Mouse (Mus musculus): ENCODE data around the gene Kalrn. TPM values are rescaled to one million over a fixed set of nuclear protein-coding genes. Genes with fewer than 3 reads are reported as not detected.

The Kalrn gene
- polyA plus RNA-seq, 1 experiment: 278 TPM

- TF ChIP-seq CTCF (IDR thresholded peaks at IDR 0.05; ENCODE audit: extremely low read depth, insufficient read depth, low read length) (no peak), POLR2A (IDR thresholded peaks at IDR 0.05; ENCODE audit: extremely low read depth, insufficient read depth, low read length) (peak; percentile 91)
- Histone ChIP-seq H3K4me3 (ENCODE audit: insufficient read depth, low read length) (peak overlapping the region; percentile 70), H3K4me1 (ENCODE audit: control insufficient read depth, insufficient read depth, low read length) (peaks cover 22% of the 10 kb centered on the region), H3K27ac (ENCODE audit: insufficient read depth, low read length) (peak overlapping the region; percentile 45; the same call in 1 of the 2 replicates)
Observed at GRCm38 (mm10) chr16:34513956-34514593, 59.3 kb downstream of the Kalrn start.

DNA sequence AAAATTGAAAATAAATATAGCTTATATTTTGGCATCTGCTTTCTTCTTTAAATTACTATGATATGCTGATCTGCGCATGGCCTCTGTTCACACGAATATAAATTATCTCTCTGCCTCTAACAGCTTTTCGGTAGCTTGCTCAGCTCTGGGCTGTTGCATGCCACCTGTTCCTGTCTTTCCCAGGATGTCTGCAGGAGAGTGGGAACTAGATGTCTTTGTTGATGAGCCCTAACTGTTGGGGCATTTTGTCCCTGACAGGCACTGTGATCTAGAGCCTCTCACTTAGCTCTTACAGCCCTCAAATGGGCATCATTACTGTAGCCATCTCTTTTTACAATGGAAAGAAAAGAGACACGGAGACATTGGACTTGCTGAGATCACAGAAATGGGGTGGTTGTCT, 61.0 kb downstream of the Kalrn start:
- H3K4me3 ChIP-seq (ENCODE audit: insufficient read depth, low read length): peak overlapping the region; percentile 70
- H3K4me1 ChIP-seq (ENCODE audit: control insufficient read depth, insufficient read depth, low read length): peaks cover 27% of the 10 kb centered on the region
- 0 out of 2 replicates have a peak overlapping the region, but pooled peaks have one; percentile 14 for H3K27ac ChIP-seq (ENCODE audit: insufficient read depth, low read length)
- TF ChIP-seq CTCF (IDR thresholded peaks at IDR 0.05; ENCODE audit: extremely low read depth, insufficient read depth, low read length) (no peak), POLR2A (IDR thresholded peaks at IDR 0.05; ENCODE audit: extremely low read depth, insufficient read depth, low read length) (0 out of 2 replicates have a peak, but pooled peaks have one; percentile 8)

DNA sequence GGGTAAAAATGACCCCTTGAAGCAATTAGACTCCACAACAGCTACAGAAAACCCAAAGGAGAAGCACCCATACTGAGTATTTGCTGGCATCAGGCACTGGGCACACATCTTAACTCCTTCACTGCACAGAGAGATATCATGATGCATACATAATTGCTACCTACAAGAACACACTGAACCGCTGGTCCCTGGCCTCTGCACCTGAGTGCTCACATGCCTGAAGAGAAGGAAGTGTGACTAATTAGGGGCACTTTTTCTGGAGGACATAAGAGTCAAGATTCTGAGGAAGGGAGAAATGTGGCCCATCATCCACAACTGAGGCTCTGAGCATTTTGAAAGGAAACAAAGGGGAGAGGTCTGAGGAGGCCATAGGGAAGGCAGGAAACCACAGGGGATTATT, 65.2 kb downstream of the Kalrn start:
- peaks cover 14% of the 10 kb centered on the region for H3K4me1 ChIP-seq (ENCODE audit: control insufficient read depth, insufficient read depth, low read length)
- no peak overlapping the region for H3K4me3 ChIP-seq (ENCODE audit: insufficient read depth, low read length)
- no peak for TF ChIP-seq CTCF (IDR thresholded peaks at IDR 0.05; ENCODE audit: extremely low read depth, insufficient read depth, low read length)
- TF ChIP-seq POLR2A (IDR thresholded peaks at IDR 0.05; ENCODE audit: extremely low read depth, insufficient read depth, low read length): no peak

DNA sequence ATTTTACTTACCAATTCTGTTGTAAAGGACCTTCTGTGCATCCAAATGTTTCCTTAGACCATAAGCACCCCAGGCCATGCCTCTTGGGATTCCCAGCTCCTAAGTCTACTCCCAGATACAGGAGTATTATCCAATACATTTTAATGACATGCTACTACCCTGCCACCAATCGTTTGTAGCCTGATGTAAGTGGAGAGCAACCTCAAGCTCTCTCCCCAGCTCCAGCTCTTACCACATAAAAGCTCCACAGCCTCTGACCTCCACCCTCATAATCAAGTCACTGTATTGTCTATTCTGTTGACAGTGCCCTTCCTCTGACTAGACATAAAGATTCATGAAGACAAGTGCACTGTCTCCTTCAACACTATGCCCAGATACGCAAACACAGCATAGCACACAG, 67.3 kb downstream of the Kalrn start:
- TF ChIP-seq CTCF (IDR thresholded peaks at IDR 0.05; ENCODE audit: extremely low read depth, insufficient read depth, low read length): no peak
- TF ChIP-seq POLR2A (IDR thresholded peaks at IDR 0.05; ENCODE audit: extremely low read depth, insufficient read depth, low read length): no peak
- peaks cover 17% of the 10 kb centered on the region for H3K4me1 ChIP-seq (ENCODE audit: control insufficient read depth, insufficient read depth, low read length)
- H3K4me3 ChIP-seq (ENCODE audit: insufficient read depth, low read length): no peak overlapping the region
- no peak overlapping the region for H3K27ac ChIP-seq (ENCODE audit: insufficient read depth, low read length)

More for the DNA sequence above, 65.2 kb downstream of the Kalrn start:
- no peak overlapping the region for H3K27ac ChIP-seq (ENCODE audit: insufficient read depth, low read length)

DNA sequence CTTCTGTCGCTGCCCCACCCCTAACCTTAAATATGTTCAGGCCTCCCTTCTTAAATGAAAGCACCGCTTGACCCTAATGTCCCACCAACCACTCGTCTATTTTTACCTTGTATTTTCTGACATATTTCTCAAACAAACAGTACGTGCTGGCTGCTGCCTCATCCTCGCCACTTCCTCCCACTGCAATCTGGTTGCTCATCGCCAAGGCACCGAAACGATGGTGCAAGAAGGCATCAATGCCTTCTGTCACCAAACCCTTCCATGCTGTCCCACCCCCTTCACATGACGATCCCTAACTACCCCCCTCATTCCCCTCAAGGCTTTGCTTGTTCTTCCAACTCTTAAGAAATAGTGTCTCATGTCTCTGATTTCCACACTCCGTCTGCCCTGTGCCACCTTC, 69.1 kb downstream of the Kalrn start:
- TF ChIP-seq POLR2A (IDR thresholded peaks at IDR 0.05; ENCODE audit: extremely low read depth, insufficient read depth, low read length) (peak; percentile 26; the same call in 1 of the 2 replicates), CTCF (IDR thresholded peaks at IDR 0.05; ENCODE audit: extremely low read depth, insufficient read depth, low read length) (no peak)
- Histone ChIP-seq H3K4me3 (ENCODE audit: insufficient read depth, low read length) (no peak overlapping the region), H3K27ac (ENCODE audit: insufficient read depth, low read length) (no peak overlapping the region), H3K4me1 (ENCODE audit: control insufficient read depth, insufficient read depth, low read length) (peaks cover 14% of the 10 kb centered on the region; the same call in 1 of the 2 replicates)

- no peak overlapping the region for H3K4me3 ChIP-seq (ENCODE audit: insufficient read depth, low read length)
- H3K27ac ChIP-seq (ENCODE audit: insufficient read depth, low read length): no peak overlapping the region
- TF ChIP-seq CTCF (IDR thresholded peaks at IDR 0.05; ENCODE audit: extremely low read depth, insufficient read depth, low read length) (no peak), POLR2A (IDR thresholded peaks at IDR 0.05; ENCODE audit: extremely low read depth, insufficient read depth, low read length) (no peak)
- peaks cover 5% of the 10 kb centered on the region; the same call in 1 of the 2 replicates for H3K4me1 ChIP-seq (ENCODE audit: control insufficient read depth, insufficient read depth, low read length)
Observed at GRCm38 (mm10) chr16:34502110-34502509, 71.2 kb downstream of the Kalrn start.

GRCm38 (mm10) chr16:34494741-34495140, 78.6 kb downstream of the Kalrn start:
- TF ChIP-seq POLR2A (IDR thresholded peaks at IDR 0.05; ENCODE audit: extremely low read depth, insufficient read depth, low read length) (no peak), CTCF (IDR thresholded peaks at IDR 0.05; ENCODE audit: extremely low read depth, insufficient read depth, low read length) (no peak)
- H3K4me1 ChIP-seq (ENCODE audit: control insufficient read depth, insufficient read depth, low read length): peaks cover 17% of the 10 kb centered on the region

DNA sequence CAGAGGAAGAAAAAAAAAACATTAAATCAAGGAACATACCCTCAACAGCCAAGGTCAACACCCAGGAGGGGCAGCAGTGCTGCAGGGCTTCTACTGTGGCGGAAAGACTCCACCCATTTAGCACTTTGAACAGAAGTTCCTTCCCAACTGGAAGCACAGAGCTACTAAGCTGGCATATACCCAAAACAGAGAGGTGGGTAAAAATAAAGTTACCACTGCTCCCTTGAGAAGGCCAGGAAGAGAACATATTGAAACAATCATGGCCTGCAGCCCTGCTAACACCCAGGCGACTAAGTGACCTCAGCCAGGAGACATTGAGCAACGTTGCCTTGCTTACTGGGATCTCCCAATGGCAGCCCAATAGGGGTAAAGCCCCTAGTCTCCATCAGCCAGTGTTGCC, 79.4 kb downstream of the Kalrn start:
- TF ChIP-seq CTCF (IDR thresholded peaks at IDR 0.05; ENCODE audit: extremely low read depth, insufficient read depth, low read length) (no peak), POLR2A (IDR thresholded peaks at IDR 0.05; ENCODE audit: extremely low read depth, insufficient read depth, low read length) (no peak)
- peaks cover 17% of the 10 kb centered on the region for H3K4me1 ChIP-seq (ENCODE audit: control insufficient read depth, insufficient read depth, low read length)
- H3K4me3 ChIP-seq (ENCODE audit: insufficient read depth, low read length): no peak overlapping the region
- peak overlapping the region; percentile 43; the same call in 1 of the 2 replicates for H3K27ac ChIP-seq (ENCODE audit: insufficient read depth, low read length)

More at GRCm38 (mm10) chr16:34494741-34495140, 78.6 kb downstream of the Kalrn start:
- H3K4me3 ChIP-seq (ENCODE audit: insufficient read depth, low read length): no peak overlapping the region
- H3K27ac ChIP-seq (ENCODE audit: insufficient read depth, low read length): no peak overlapping the region

DNA sequence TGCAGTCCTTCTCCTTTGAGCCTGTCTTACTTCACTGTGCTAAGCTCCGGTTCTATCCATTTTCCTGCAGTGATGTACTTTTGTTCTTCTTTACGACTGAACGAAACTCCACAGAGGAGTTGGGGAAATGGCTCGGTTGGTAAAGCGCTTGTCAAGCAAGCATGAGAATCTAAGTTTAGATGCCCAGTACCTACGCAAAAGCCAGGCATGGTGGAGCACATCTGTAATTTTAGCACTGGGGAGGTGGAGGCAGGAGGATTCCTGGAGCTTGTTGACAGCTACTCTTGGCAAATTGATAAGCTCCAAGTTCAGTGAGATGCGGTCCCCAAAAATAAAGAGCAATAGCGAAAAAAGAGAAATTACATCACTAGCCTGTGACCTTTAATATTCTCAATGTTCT, 82.1 kb downstream of the Kalrn start:
- Histone ChIP-seq H3K27ac (ENCODE audit: insufficient read depth, low read length) (no peak overlapping the region), H3K4me1 (ENCODE audit: control insufficient read depth, insufficient read depth, low read length) (peaks cover 19% of the 10 kb centered on the region), H3K4me3 (ENCODE audit: insufficient read depth, low read length) (no peak overlapping the region)
- no peak for TF ChIP-seq POLR2A (IDR thresholded peaks at IDR 0.05; ENCODE audit: extremely low read depth, insufficient read depth, low read length)
- TF ChIP-seq CTCF (IDR thresholded peaks at IDR 0.05; ENCODE audit: extremely low read depth, insufficient read depth, low read length): no peak

DNA sequence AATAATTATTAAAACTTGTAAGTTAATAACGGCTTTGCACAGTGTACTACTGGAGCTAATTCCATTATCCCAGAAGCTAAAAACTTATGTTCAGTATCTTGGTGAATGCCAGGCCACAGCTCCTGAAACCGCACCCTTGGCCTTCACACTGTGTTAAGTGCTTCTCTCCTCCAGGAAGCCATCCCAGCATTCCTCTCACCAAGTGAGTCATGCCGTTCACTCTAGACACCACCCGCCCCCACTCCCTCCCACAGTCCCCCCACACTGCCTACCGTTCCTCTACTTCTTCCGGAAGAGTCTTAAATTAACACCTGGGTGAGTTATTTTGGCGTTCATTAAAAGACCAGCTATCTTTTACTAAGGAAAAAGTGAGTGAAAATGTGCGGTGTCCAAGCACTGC, 82.8 kb downstream of the Kalrn start:
- H3K27ac ChIP-seq (ENCODE audit: insufficient read depth, low read length): no peak overlapping the region
- TF ChIP-seq CTCF (IDR thresholded peaks at IDR 0.05; ENCODE audit: extremely low read depth, insufficient read depth, low read length) (no peak), POLR2A (IDR thresholded peaks at IDR 0.05; ENCODE audit: extremely low read depth, insufficient read depth, low read length) (no peak)
- peaks cover 22% of the 10 kb centered on the region for H3K4me1 ChIP-seq (ENCODE audit: control insufficient read depth, insufficient read depth, low read length)
- no peak overlapping the region for H3K4me3 ChIP-seq (ENCODE audit: insufficient read depth, low read length)
